Mouse (Mus musculus) C2C12 (cell line): ENCODE measurements around the gene Pign.

ENCODE experiments used
- CEBPB ChIP-seq: IDR thresholded peaks from one replicate; pipeline ENCODE4 v1.6.1; 2011; ENCODE audit warnings: low read depth, mild to moderate bottlenecking, control low read depth, moderate library complexity
- CTCF ChIP-seq: IDR thresholded peaks from one replicate; pipeline ENCODE4 v1.5.1; 2011; ENCODE audit not compliant: control insufficient read depth, insufficient read depth, insufficient read length
- FOSL1 ChIP-seq: IDR thresholded peaks from one replicate; pipeline ENCODE4 v1.8.0; 2011; ENCODE audit warnings: mild to moderate bottlenecking, low read length; ENCODE audit not compliant: poor library complexity, insufficient read depth, severe bottlenecking
- MAX ChIP-seq: IDR thresholded peaks from one replicate; pipeline ENCODE4 v1.6.1; 2011; ENCODE audit warnings: mild to moderate bottlenecking, control low read depth
- MYOD1 ChIP-seq: IDR thresholded peaks from one replicate; pipeline ENCODE4 v1.6.1; 2011; ENCODE audit warnings: low read depth; ENCODE audit not compliant: control insufficient read depth, insufficient read length
- MYOG ChIP-seq: IDR thresholded peaks from one replicate; pipeline ENCODE4 v1.6.1; 2011; ENCODE audit not compliant: control insufficient read depth, insufficient read length; ENCODE audit errors: extremely low read depth
- USF1 ChIP-seq: IDR thresholded peaks from one replicate; pipeline ENCODE4 v1.6.1; 2011; ENCODE audit warnings: low read depth, mild to moderate bottlenecking, control low read depth, moderate library complexity

GRCm38 (mm10) chr1:105588697-105589096 lies 74.8 kb downstream of the Pign start:
- TF ChIP-seq MYOG (no peak), MAX (no peak), CTCF (no peak), USF1 (no peak), MYOD1 (no peak), CEBPB (no peak), FOSL1 (no peak)
